Mouse (Mus musculus) layer of hippocampus, adult 18-20 months (tissue): ENCODE results near the gene Olfr160. TPM values are rescaled to one million over a fixed set of nuclear protein-coding genes. Genes with fewer than 3 reads are reported as not detected.

Experiments used
- DNase-seq, 2 experiments: peaks; one replicate each; pipeline ENCODE4 v3.0.0; 2022; ENCODE audit warnings: low spot score in 2 of 2
- long read RNA-seq: library from polyadenylated mRNA; stranded (forward); transcript quantifications from one replicate; pipeline ENCODE4 v2.0.0, GENCODE M21; 2021
- total RNA-seq, 2 experiments: library from RNA; stranded (reverse); gene quantifications; 2 replicates each; pipeline ENCODE4 v1.2.3; 2021

The Olfr160 gene
- not detected for total RNA-seq
- long read RNA-seq = 0 reads

- DNase-seq = no peak
These were observed at the start of gene Olfr160 for GRCm38 (mm10) chr9:37716150-37716549. Olfr160 (minus strand) TSS chr9:37716250.

GRCm38 (mm10) chr9:37762541-37762940 is 46.5 kb upstream of the Olfr160 start:
- DNase-seq = no peak

- no peak for DNase-seq
These were observed 45.7 kb upstream of the Olfr160 start for GRCm38 (mm10) chr9:37761728-37762127.

- DNase-seq = no peak
These were observed 36.0 kb upstream of the Olfr160 start for GRCm38 (mm10) chr9:37752006-37752405.

GRCm38 (mm10) chr9:37751467-37751866 is 35.4 kb upstream of the Olfr160 start:
- DNase-seq = peak in 1 of 2 experiments; percentile 10

GRCm38 (mm10) chr9:37750319-37751075 is 34.4 kb upstream of the Olfr160 start:
- DNase-seq = no peak

GRCm38 (mm10) chr9:37744806-37745205 is 28.8 kb upstream of the Olfr160 start, which contains the start of gene Olfr874:
Olfr874 (plus strand) TSS chr9:37745106.
- DNase-seq = no peak

GRCm38 (mm10) chr9:37734310-37734709 is 18.3 kb upstream of the Olfr160 start:
- no peak for DNase-seq

GRCm38 (mm10) chr9:37689970-37690686 is 25.9 kb downstream of the Olfr160 start:
- no peak for DNase-seq

GRCm38 (mm10) chr9:37687941-37688303 is 28.1 kb downstream of the Olfr160 start:
- peak in 1 of 2 experiments; percentile 36 for DNase-seq

- peak; percentile 37 to 71 for DNase-seq
These were observed 28.6 kb downstream of the Olfr160 start for GRCm38 (mm10) chr9:37687288-37687940.

GRCm38 (mm10) chr9:37681123-37681522 is 34.9 kb downstream of the Olfr160 start:
- peak; percentile 19 to 31 for DNase-seq

GRCm38 (mm10) chr9:37675287-37675686 is 40.8 kb downstream of the Olfr160 start:
- DNase-seq = peak; percentile 29 to 41

- no peak for DNase-seq
These were observed 45.8 kb downstream of the Olfr160 start for GRCm38 (mm10) chr9:37670261-37670660.

GRCm38 (mm10) chr9:37669678-37670077 is 46.4 kb downstream of the Olfr160 start:
- no peak for DNase-seq

- DNase-seq = no peak
These were observed 46.9 kb downstream of the Olfr160 start, which contains the start of gene Panx3 for GRCm38 (mm10) chr9:37669115-37669514. Panx3 (minus strand) TSS chr9:37669235.

GRCm38 (mm10) chr9:37666045-37666444 is 50.0 kb downstream of the Olfr160 start:
- DNase-seq = no peak

- DNase-seq = no peak
These were observed 51.4 kb downstream of the Olfr160 start for GRCm38 (mm10) chr9:37664604-37665003.

- DNase-seq = no peak
These were observed 52.8 kb downstream of the Olfr160 start for GRCm38 (mm10) chr9:37663210-37663609.

- no peak for DNase-seq
These were observed 56.6 kb downstream of the Olfr160 start for GRCm38 (mm10) chr9:37659413-37659812.
